Mouse (Mus musculus) erythroblast, embryonic 14.5 days (primary cell): ENCODE measurements around the gene Cdhr2.

Experiments used
- GATA1 ChIP-seq: IDR thresholded peaks from 2 replicates; pipeline ENCODE4 v1.6.1; 2012; ENCODE audit warnings: low read length, inconsistent platforms, mixed read lengths
- TAL1 ChIP-seq: IDR thresholded peaks from 3 replicates; pipeline ENCODE4 v1.6.1; 2012; ENCODE audit warnings: low read length, inconsistent platforms, mixed read lengths

DNA sequence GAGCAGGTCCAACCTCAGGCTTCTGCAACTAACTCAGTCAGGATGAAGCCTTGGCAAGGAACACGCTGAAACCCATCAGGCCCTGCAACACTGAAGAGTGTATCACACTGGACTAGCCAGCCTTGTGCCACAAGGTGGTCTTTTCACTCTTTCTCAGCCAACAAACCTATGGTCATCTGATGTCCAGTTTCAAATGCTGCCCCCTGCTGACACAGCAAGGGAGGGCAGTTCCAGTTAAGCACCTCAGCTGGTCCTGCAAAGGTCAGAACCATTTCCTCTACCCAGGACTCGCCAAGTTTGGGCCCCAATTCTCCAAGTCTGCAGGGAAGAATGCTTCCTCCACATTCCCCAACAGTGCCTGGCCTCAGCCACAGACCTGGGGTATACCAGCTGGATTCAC lies 16.1 kb upstream of the Cdhr2 start:
- TF ChIP-seq TAL1 = no peak
- TF ChIP-seq GATA1 = no peak
